Mouse (Mus musculus): Measurements from ENCODE around the gene Mthfs. TPM values are rescaled to one million over a fixed set of nuclear protein-coding genes. Genes with fewer than 3 reads are reported as not detected.
"Not testable (repeated sequence)": the region's sequence is repeated elsewhere in the genome, so short reads cannot be mapped to it uniquely, and the experiment has no call there.

Gene Mthfs
- polyA plus RNA-seq, 1 experiment, result 2.8 TPM

DNA sequence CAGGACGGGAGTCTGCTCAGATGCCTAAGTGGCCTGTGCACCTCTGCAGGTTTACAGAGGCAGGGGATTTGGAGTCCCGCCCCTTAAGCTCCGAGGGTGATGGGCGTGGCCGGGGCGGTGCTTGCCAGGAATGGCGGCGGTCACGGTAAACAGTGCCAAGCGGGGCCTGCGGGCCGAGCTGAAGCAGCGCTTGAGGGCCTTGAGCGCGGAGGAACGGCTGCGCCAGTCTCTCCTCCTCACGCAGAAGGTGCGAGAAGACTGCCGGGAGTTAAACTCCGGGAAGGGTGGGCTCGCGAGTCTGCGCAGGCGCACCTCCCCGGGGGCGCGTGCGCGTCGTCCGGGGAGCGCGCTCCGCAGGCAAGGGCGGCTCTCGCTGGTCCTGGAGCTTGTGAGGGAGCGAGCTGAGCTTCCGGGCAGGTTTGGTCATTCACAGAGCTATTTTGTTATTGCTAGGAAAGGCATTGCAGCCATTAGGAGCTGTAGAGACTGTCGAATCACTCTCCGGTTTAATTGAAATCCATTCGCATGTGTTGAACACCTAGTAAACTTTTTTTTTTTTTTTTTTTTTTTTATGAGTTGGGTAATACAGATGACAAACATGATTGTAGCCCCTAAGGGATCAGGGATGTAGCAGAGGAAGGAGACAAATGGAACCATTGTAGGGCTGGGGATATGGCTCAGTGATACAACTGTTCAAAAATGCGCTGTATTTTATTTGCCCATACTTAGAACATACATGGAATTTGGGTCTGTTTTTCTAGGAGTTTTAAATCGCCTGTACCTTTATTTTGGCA, 786 bp downstream of the Mthfs start:
- peak overlapping the region; percentile 73 for H3K27ac ChIP-seq (ENCODE audit: insufficient read depth, low read depth, low read length)
- peak overlapping the region; percentile 52 for H3K4me3 ChIP-seq (ENCODE audit: low read depth, low read length)
- WGBS, result 2% methylated on average over 14 of the region's 44 CpGs

GRCm38 (mm10) chr9:89212428-89212827, 2.0 kb downstream of the Mthfs start:
- not testable (repeated sequence) for H3K4me1 ChIP-seq (ENCODE audit: control insufficient read depth, insufficient read depth, insufficient read length, low read length); H3K27ac ChIP-seq (ENCODE audit: insufficient read depth, low read depth, low read length); H3K4me3 ChIP-seq (ENCODE audit: low read depth, low read length); H3K36me3 ChIP-seq (ENCODE audit: control insufficient read depth, insufficient read depth, low read length); H3K27me3 ChIP-seq (ENCODE audit: control insufficient read depth, insufficient read depth, low read length)
- WGBS, result 74% methylated on average over 1 of the region's 1 CpGs

More for the DNA sequence above, 786 bp downstream of the Mthfs start:
- H3K4me1 ChIP-seq (ENCODE audit: control insufficient read depth, insufficient read depth, insufficient read length, low read length); H3K36me3 ChIP-seq (ENCODE audit: control insufficient read depth, insufficient read depth, low read length); H3K27me3 ChIP-seq (ENCODE audit: control insufficient read depth, insufficient read depth, low read length): not testable (repeated sequence)

DNA sequence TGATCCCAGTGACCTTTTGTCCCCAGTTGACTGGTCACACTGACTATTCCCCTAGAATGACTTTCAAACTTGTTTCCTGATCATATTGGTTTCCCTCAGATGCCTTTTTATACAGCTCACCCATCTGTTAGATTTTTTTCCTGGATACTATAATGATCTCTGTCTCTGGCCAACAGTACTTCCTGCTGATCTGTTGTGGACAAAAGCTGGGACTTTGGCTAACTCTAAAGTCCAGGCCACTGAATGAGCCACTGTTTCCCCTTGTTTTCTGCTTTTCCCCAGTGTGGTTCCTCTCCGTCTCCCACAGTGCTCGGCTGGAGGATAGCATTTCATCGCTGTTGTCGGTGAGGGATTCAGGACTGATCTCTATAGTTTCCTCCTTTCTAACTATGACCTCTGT, 7.7 kb downstream of the Mthfs start:
- 92% methylated on average over 4 of the region's 4 CpGs for WGBS
- not testable (repeated sequence) for H3K27me3 ChIP-seq (ENCODE audit: control insufficient read depth, insufficient read depth, low read length); H3K36me3 ChIP-seq (ENCODE audit: control insufficient read depth, insufficient read depth, low read length); H3K27ac ChIP-seq (ENCODE audit: insufficient read depth, low read depth, low read length); H3K4me3 ChIP-seq (ENCODE audit: low read depth, low read length); H3K4me1 ChIP-seq (ENCODE audit: control insufficient read depth, insufficient read depth, insufficient read length, low read length)

GRCm38 (mm10) chr9:89219668-89220067, 9.2 kb downstream of the Mthfs start:
- H3K4me1 ChIP-seq (ENCODE audit: control insufficient read depth, insufficient read depth, insufficient read length, low read length); H3K36me3 ChIP-seq (ENCODE audit: control insufficient read depth, insufficient read depth, low read length); H3K4me3 ChIP-seq (ENCODE audit: low read depth, low read length); H3K27ac ChIP-seq (ENCODE audit: insufficient read depth, low read depth, low read length); H3K27me3 ChIP-seq (ENCODE audit: control insufficient read depth, insufficient read depth, low read length): not testable (repeated sequence)
- 93% methylated on average over 3 of the region's 4 CpGs for WGBS

DNA sequence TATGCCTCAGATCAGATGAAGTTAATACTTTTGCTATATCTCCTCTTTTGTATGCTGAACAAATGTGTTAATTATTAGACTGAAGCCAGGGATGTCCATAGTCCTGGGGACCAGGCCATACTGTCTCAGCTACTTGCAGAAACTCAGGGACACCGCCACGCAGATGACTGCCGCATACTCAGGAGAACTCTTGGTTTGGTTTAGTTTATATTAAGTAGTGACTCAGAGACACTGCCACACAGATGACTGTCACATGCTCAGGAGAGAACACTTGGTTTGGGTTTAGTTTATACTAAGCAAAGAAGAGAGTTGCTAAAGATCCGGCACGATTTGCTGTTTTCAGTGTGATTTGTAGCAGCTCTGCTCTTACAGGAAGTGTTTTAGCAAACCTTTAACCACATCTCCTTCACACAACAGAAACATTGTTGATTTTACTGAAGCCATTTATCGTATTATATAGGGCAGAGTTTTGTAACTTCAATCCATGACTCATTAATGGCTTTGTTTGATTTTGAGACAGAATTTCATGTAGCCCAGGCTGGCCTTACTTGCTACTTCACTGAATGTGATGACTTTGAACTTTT, 10.3 kb downstream of the Mthfs start:
- H3K36me3 ChIP-seq (ENCODE audit: control insufficient read depth, insufficient read depth, low read length); H3K4me3 ChIP-seq (ENCODE audit: low read depth, low read length); H3K27me3 ChIP-seq (ENCODE audit: control insufficient read depth, insufficient read depth, low read length); H3K4me1 ChIP-seq (ENCODE audit: control insufficient read depth, insufficient read depth, insufficient read length, low read length); H3K27ac ChIP-seq (ENCODE audit: insufficient read depth, low read depth, low read length): not testable (repeated sequence)
- 60% methylated on average over 6 of the region's 6 CpGs for WGBS

- Histone ChIP-seq H3K27ac (ENCODE audit: insufficient read depth, low read depth, low read length) (no peak overlapping the region), H3K4me1 (ENCODE audit: control insufficient read depth, insufficient read depth, insufficient read length, low read length) (no peaks in the 10 kb centered on the region), H3K27me3 (ENCODE audit: control insufficient read depth, insufficient read depth, low read length) (no peaks in the 10 kb centered on the region), H3K36me3 (ENCODE audit: control insufficient read depth, insufficient read depth, low read length) (no peaks in the 10 kb centered on the region), H3K4me3 (ENCODE audit: low read depth, low read length) (no peak overlapping the region)
- TF ChIP-seq POLR2A (IDR thresholded peaks at IDR 0.05; ENCODE audit: low read depth, low read length) (no peak), CTCF (IDR thresholded peaks at IDR 0.05; ENCODE audit: extremely low read depth, insufficient read length, insufficient replicate concordance, low read depth, low read length) (no peak)
- 57% methylated on average over 4 of the region's 4 CpGs for WGBS
These were observed 15.6 kb downstream of the Mthfs start for GRCm38 (mm10) chr9:89226071-89226470.

GRCm38 (mm10) chr9:89228122-89228521, 17.6 kb downstream of the Mthfs start:
- TF ChIP-seq CTCF (IDR thresholded peaks at IDR 0.05; ENCODE audit: extremely low read depth, insufficient read length, insufficient replicate concordance, low read depth, low read length) (no peak), POLR2A (IDR thresholded peaks at IDR 0.05; ENCODE audit: low read depth, low read length) (no peak)
- Histone ChIP-seq H3K4me3 (ENCODE audit: low read depth, low read length) (no peak overlapping the region), H3K36me3 (ENCODE audit: control insufficient read depth, insufficient read depth, low read length) (no peaks in the 10 kb centered on the region), H3K27me3 (ENCODE audit: control insufficient read depth, insufficient read depth, low read length) (no peaks in the 10 kb centered on the region), H3K27ac (ENCODE audit: insufficient read depth, low read depth, low read length) (no peak overlapping the region), H3K4me1 (ENCODE audit: control insufficient read depth, insufficient read depth, insufficient read length, low read length) (no peaks in the 10 kb centered on the region)
- 79% methylated on average over 7 of the region's 7 CpGs for WGBS

- not testable (repeated sequence) for H3K4me1 ChIP-seq (ENCODE audit: control insufficient read depth, insufficient read depth, insufficient read length, low read length); H3K27me3 ChIP-seq (ENCODE audit: control insufficient read depth, insufficient read depth, low read length); H3K36me3 ChIP-seq (ENCODE audit: control insufficient read depth, insufficient read depth, low read length); H3K27ac ChIP-seq (ENCODE audit: insufficient read depth, low read depth, low read length); H3K4me3 ChIP-seq (ENCODE audit: low read depth, low read length)
- 68% methylated on average over 2 of the region's 2 CpGs for WGBS
These were observed 20.5 kb downstream of the Mthfs start for GRCm38 (mm10) chr9:89230897-89231497.

DNA sequence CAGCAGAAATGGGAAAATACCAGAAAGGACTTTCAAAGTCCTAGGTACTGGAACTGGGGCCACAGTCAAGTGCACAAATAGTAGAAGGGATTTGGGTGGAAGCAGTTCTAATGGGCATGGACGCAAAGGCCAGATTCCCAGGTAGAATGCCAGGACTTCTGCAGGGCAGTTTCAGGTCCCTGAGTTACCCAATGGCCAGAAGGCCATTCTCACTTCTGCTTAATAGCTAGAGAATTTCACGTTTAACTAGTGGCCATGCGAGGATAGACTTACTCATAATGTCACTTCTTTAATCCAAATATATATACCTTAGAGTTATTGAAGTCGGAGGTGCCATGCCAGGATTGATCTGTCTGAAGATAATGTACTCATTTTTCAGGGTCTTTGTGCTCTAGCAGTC, 26.7 kb downstream of the Mthfs start:
- H3K4me1 ChIP-seq (ENCODE audit: control insufficient read depth, insufficient read depth, insufficient read length, low read length); H3K27me3 ChIP-seq (ENCODE audit: control insufficient read depth, insufficient read depth, low read length); H3K4me3 ChIP-seq (ENCODE audit: low read depth, low read length); H3K27ac ChIP-seq (ENCODE audit: insufficient read depth, low read depth, low read length); H3K36me3 ChIP-seq (ENCODE audit: control insufficient read depth, insufficient read depth, low read length): not testable (repeated sequence)
- 82% methylated on average over 4 of the region's 4 CpGs for WGBS

DNA sequence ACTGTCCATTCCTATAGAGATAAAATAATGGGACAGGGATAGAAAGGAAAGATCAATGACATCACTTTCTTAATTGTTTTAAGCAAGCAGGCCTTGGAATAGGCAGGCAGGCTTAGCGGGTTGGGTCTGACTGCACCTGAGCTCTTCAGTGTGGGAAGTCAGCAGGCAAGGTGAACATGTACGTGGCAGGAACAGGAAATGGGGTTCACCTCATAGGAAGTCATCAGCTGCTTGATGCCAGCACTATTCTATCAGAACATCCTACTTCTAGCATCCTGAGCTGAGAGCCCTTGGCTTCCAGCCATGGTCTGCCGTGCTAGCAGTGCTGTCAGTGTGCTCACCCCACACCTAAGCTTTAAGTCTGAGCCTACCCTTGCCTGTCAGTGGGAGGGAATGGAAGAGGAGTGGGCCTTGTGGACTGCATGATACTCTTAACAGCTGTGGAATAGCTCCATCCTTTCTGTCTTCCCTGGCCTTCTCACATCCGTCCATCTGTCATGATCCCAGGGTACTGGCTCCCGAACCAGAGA, 28.6 kb downstream of the Mthfs start:
- 70% methylated on average over 5 of the region's 5 CpGs for WGBS
- H3K27ac ChIP-seq (ENCODE audit: insufficient read depth, low read depth, low read length); H3K4me3 ChIP-seq (ENCODE audit: low read depth, low read length); H3K36me3 ChIP-seq (ENCODE audit: control insufficient read depth, insufficient read depth, low read length); H3K4me1 ChIP-seq (ENCODE audit: control insufficient read depth, insufficient read depth, insufficient read length, low read length); H3K27me3 ChIP-seq (ENCODE audit: control insufficient read depth, insufficient read depth, low read length): not testable (repeated sequence)

GRCm38 (mm10) chr9:89240516-89241019, 30.1 kb downstream of the Mthfs start:
- not testable (repeated sequence) for H3K36me3 ChIP-seq (ENCODE audit: control insufficient read depth, insufficient read depth, low read length); H3K4me1 ChIP-seq (ENCODE audit: control insufficient read depth, insufficient read depth, insufficient read length, low read length); H3K4me3 ChIP-seq (ENCODE audit: low read depth, low read length); H3K27me3 ChIP-seq (ENCODE audit: control insufficient read depth, insufficient read depth, low read length); H3K27ac ChIP-seq (ENCODE audit: insufficient read depth, low read depth, low read length)
- 84% methylated on average over 3 of the region's 3 CpGs for WGBS
